Mouse (Mus musculus) midbrain, embryonic 12.5 days (tissue): ENCODE data around the gene Rundc1. TPM values are rescaled to one million over a fixed set of nuclear protein-coding genes. Genes with fewer than 3 reads are reported as not detected.
"Not testable (repeated sequence)": the region's sequence is repeated elsewhere in the genome, so short reads cannot be mapped to it uniquely, and the experiment has no call there.

Experiments used
- ATAC-seq: fragments of 200-750 bp; cut with Nextera tagmentation; 2 replicates; pipeline ENCODE4 v1.8.0; 2017; ENCODE audit warnings: low read depth, moderate TSS enrichment, moderate library complexity; ENCODE audit not compliant: low FRiP score
- H3K27ac ChIP-seq: fragments of 300-500 bp; sonication (generic); replicated peaks from 2 replicates; pipeline ENCODE4 v1.5.1; 2016; ENCODE audit warnings: mild to moderate bottlenecking
- H3K27me3 ChIP-seq: fragments of 300-500 bp; sonication (generic); 2 replicates; pipeline ENCODE4 v1.6.1; 2016; ENCODE audit warnings: mild to moderate bottlenecking
- H3K36me3 ChIP-seq: fragments of 300-500 bp; sonication (generic); 2 replicates; pipeline ENCODE4 v1.6.1; 2016
- H3K4me1 ChIP-seq: fragments of 300-500 bp; sonication (generic); 2 replicates; pipeline ENCODE4 v1.6.1; 2016
- H3K4me2 ChIP-seq: fragments of 300-500 bp; sonication (generic); replicated peaks from 2 replicates; pipeline ENCODE4 v1.6.1; 2016; ENCODE audit warnings: mild to moderate bottlenecking, moderate library complexity
- H3K4me3 ChIP-seq: fragments of 300-500 bp; sonication (generic); 2 replicates; pipeline ENCODE4 v1.5.1; 2016; ENCODE audit warnings: mild to moderate bottlenecking
- H3K9ac ChIP-seq: fragments of 300-500 bp; sonication (generic); replicated peaks from 2 replicates; pipeline ENCODE4 v1.6.1; 2016; ENCODE audit warnings: mild to moderate bottlenecking, moderate library complexity
- H3K9me3 ChIP-seq: fragments of 300-500 bp; sonication (generic); 2 replicates; pipeline ENCODE4 v1.6.1; 2016; ENCODE audit warnings: mild to moderate bottlenecking
- WGBS: fragments of 180-500 bp; shearing (Covaris S2); methylation state at CpG from one replicate; pipeline ENCODE4 v1.1.7; 2016; 5-methylcytosine and 5-hydroxymethylcytosine counted together
- polyA plus RNA-seq: library from polyadenylated mRNA; unstranded; fragments of >200 nt; fragmentation: Nextera tagmentation; extraction: Ambion mirVana; gene quantifications from 2 replicates; pipeline ENCODE4 v1.2.1, GENCODE M21; 2016

The Rundc1 gene
- polyA plus RNA-seq, 1 experiment from 2014 or later, result 30.2 TPM

DNA sequence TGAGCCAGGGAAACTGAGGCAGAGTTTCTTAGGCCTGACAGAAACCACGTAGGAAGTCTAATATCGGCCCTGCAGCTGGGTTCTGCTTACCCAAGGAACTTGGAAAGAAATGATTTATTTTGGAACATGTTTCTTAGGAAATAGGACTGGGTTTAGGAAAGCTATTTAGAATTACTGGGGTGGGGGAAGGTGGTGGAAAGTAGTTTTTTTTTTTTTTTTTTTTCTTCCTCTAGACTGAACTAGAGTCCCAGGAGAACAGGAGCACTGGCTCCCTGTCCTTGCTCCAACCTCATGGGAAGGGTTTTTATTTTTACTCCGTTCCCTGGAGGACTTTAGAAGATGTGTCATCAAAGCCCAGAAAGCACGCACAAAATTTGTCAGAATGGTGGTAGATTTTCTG is 44.3 kb downstream of the Rundc1 start:
- H3K4me1 ChIP-seq, result peaks cover 46% of the 10 kb centered on the region
- no peaks in the 10 kb centered on the region for H3K9me3 ChIP-seq
- peaks cover 3% of the 10 kb centered on the region; the same call in 1 of the 2 replicates for H3K27me3 ChIP-seq
- H3K4me3 ChIP-seq, result peak overlapping the region; percentile 78
- H3K9ac ChIP-seq, result peak overlapping the region; percentile 83
- WGBS, result 71% methylated on average over 4 of the region's 4 CpGs
- no peak overlapping the region for H3K27ac ChIP-seq
- peaks cover 12% of the 10 kb centered on the region for H3K36me3 ChIP-seq
- H3K4me2 ChIP-seq, result peak overlapping the region; percentile 76
- no peak for ATAC-seq

DNA sequence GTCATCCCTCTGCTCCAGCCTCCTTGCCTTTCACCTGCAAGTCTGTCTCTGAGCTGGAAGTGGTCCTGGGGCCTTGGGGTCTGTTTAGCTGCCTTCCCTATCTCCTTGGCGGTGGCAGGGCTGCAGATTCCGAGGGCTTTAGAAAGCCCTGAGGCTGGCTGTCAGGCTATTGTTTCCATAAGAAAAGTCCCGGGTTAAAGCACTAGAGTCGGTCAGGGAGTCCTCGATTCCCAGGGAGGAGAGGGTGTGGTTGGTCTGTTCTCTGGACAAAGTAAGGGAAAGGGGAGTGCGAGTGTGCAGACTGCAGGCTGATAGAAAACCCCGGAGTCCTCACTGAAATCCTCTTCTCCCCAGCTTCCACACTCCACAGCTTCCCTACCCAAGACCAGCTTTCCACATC is 45.3 kb downstream of the Rundc1 start:
- peaks cover 12% of the 10 kb centered on the region for H3K36me3 ChIP-seq
- H3K9ac ChIP-seq, result peak overlapping the region; percentile 31; the same call in 1 of the 2 replicates
- peaks cover 3% of the 10 kb centered on the region; the same call in 1 of the 2 replicates for H3K27me3 ChIP-seq
- peak overlapping the region; percentile 42 for H3K27ac ChIP-seq
- ATAC-seq, result no peak
- H3K9me3 ChIP-seq, result no peaks in the 10 kb centered on the region
- H3K4me2 ChIP-seq, result peak overlapping the region; percentile 45
- H3K4me3 ChIP-seq, result peak overlapping the region; percentile 17
- H3K4me1 ChIP-seq, result peaks cover 39% of the 10 kb centered on the region
- 14% methylated on average over 7 of the region's 7 CpGs for WGBS

DNA sequence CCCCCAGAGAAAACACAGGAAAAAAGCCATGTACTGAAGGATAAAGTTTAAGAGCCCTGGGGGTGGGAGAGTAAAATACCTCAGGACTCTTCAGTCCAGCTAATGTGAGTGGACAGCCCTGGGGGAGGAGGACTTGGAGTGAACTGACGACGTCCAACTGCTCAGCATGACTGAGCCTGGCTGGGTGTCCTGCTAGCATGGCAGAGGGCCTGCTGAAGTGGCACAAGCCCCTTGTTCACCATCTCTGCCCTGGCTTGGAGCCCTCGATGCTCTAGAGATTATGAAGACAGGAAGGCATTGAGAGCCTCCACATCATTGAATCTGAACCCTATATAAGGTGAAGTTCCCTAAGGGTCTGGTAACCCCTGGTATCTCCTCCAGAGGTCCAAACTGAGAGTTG is 47.0 kb downstream of the Rundc1 start:
- H3K27me3 ChIP-seq, result no peaks in the 10 kb centered on the region
- H3K9ac ChIP-seq, result no peak overlapping the region; the same call in 1 of the 2 replicates
- 83% methylated on average over 3 of the region's 3 CpGs for WGBS
- H3K27ac ChIP-seq, result 0 out of 2 replicates have a peak overlapping the region, but pooled peaks have one; percentile 4
- peaks cover 12% of the 10 kb centered on the region for H3K36me3 ChIP-seq
- H3K4me3 ChIP-seq, result no peak overlapping the region
- no peak for ATAC-seq
- H3K4me2 ChIP-seq, result no peak overlapping the region
- H3K9me3 ChIP-seq, result no peaks in the 10 kb centered on the region
- peaks cover 31% of the 10 kb centered on the region for H3K4me1 ChIP-seq

DNA sequence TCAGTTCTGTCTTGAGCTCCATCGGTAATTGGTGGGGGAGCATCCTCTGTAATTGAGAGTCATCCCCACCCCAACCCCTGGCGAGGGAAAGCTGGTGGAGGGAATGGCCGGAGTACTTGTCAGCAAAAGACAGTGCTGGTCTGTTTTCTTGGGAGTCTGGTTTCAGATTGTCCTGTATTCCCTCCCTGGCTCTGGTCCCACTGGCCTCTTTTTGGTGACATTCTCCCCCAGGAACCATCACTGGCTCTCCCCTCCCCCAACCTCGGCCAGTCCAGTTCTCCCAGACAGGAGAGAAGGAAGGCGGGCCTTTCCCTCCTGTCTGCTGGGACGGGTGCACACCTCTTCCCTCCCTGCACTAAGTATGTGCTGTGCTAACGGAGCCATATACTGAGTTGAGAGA is 47.5 kb downstream of the Rundc1 start:
- H3K4me2 ChIP-seq, result no peak overlapping the region
- no peak for ATAC-seq
- peaks cover 12% of the 10 kb centered on the region for H3K36me3 ChIP-seq
- peaks cover 31% of the 10 kb centered on the region for H3K4me1 ChIP-seq
- no peaks in the 10 kb centered on the region for H3K9me3 ChIP-seq
- H3K27me3 ChIP-seq, result no peaks in the 10 kb centered on the region
- H3K9ac ChIP-seq, result no peak overlapping the region; the same call in 1 of the 2 replicates
- WGBS, result 60% methylated on average over 7 of the region's 7 CpGs
- 0 out of 2 replicates have a peak overlapping the region, but pooled peaks have one; percentile 4 for H3K27ac ChIP-seq
- no peak overlapping the region for H3K4me3 ChIP-seq

DNA sequence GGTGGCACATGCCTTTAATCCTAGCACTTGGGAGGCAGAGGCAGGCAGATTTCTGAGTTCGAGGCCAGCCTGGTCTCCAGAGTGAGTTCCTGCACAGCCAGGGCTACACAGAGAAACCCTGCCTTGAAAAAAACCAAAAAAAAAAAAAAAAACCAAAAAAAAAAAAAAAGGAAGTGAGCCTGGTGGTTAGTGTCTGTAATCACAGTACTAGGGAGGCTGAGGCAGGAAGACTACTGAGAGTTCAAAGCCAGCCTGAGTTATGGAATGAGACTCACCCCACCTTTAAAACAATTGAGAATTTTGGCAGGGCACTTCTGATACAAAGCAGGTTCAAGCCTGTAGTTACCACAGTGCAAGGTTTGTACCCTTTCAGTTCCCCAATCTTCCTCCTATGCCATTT is 48.8 kb downstream of the Rundc1 start:
- 0 out of 2 replicates have a peak overlapping the region, but pooled peaks have one; percentile 15 for H3K27ac ChIP-seq
- H3K9ac ChIP-seq, H3K27me3 ChIP-seq, H3K4me3 ChIP-seq, H3K4me2 ChIP-seq, ATAC-seq, H3K9me3 ChIP-seq: not testable (repeated sequence)
- H3K36me3 ChIP-seq, result peaks cover 12% of the 10 kb centered on the region
- 88% methylated on average over 1 of the region's 1 CpGs for WGBS
- H3K4me1 ChIP-seq, result peaks cover 41% of the 10 kb centered on the region

DNA sequence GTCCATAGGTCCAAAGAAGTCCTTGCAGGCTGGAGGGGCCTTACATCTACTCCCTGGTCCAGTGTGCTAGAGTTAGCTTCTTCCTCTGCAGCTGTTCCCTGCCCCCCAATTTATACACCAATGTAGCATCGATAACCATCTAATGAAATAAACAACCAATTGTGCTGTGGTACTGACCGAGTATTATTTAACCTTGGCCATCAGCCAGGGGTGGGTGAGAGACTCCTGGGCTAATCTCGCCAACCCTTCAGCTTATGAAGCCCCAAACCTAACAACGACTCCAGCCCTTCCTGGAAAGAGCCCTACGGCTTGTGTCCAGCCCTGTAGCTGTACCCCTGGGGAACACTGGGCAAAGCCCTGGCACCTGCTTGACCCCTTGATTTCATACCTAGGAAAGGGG is 49.4 kb downstream of the Rundc1 start:
- no peak for ATAC-seq
- 80% methylated on average over 5 of the region's 5 CpGs for WGBS
- Histone ChIP-seq H3K4me2 (no peak overlapping the region), H3K9me3 (no peaks in the 10 kb centered on the region), H3K4me1 (peaks cover 43% of the 10 kb centered on the region), H3K27ac (0 out of 2 replicates have a peak overlapping the region, but pooled peaks have one; percentile 15), H3K36me3 (peaks cover 12% of the 10 kb centered on the region), H3K27me3 (no peaks in the 10 kb centered on the region), H3K9ac (no peak overlapping the region), H3K4me3 (no peak overlapping the region)

DNA sequence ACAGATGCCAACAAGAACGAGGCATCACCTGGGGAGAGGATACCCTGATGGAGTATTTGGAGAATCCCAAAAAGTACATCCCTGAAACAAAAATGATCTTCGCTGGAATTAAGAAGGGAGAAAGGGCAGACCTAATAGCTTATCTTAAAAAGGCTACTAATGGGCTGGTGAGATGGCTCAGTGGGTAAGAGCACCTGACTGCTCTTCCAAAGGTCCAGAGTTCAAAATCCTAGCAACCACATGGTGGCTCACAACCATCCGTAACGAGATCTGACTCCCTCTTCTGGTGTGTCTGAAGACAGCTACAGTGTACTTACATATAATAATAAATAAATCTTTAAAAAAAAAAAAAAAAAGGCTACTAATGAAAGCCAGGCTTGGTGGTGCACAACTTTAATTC is 51.5 kb downstream of the Rundc1 start:
- not testable (repeated sequence) for ATAC-seq, H3K9ac ChIP-seq, H3K27ac ChIP-seq, H3K27me3 ChIP-seq, H3K4me2 ChIP-seq, H3K9me3 ChIP-seq, H3K36me3 ChIP-seq, H3K4me3 ChIP-seq
- 93% methylated on average over 4 of the region's 4 CpGs for WGBS
- peaks cover 40% of the 10 kb centered on the region for H3K4me1 ChIP-seq

DNA sequence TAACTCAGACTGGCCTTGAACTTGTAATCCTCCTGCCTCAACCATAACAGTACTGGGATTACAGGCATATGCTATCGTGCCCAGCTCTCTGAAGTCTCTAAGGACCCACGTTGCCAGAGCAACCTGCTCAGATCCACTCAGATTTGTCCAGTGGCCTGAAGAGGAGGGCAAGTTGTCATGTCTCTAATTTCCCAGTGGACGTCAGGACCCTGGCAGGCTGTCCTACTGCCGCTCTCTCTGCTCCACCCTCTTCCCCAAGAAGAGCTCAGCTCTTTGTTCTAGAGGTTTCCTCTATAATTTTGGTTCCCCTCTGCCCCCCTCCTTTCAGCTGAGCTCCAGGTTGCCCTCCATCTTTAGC is 52.3 kb downstream of the Rundc1 start:
- H3K4me3 ChIP-seq, result no peak overlapping the region
- no peak overlapping the region for H3K9ac ChIP-seq
- peak; percentile 70 for ATAC-seq

DNA sequence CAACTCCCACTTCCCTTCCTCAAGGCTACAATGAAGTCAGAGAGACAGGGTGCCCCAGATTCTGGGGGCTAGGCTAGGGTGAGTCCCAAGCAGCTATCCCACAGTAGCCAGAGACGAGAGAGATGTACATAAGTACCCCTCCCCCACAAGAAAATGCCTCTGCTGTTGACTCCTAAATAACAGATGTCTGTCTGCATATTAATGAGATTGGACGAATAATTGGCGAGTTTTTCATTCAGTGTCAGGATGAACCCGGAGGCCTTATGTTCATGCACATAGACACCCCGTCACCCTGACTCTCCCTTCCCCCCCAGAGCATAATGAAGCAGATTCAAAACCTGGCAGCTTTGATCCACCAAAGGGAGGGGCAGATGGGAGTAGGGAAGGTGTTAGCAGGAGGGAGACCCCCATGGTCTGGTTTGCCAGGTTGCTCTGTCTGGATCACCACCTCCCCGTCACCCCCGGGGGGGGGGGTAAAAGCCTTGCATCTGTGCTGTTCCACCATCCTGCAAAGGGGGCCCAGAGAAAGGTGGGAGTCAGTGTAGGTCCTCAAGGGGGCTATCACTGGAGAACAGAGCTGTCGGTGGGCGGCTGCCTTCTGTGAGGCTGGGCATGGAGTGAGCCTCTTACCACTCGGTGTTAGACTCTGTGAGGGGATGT is 52.8 kb downstream of the Rundc1 start:
- H3K9ac ChIP-seq, result no peak overlapping the region
- H3K27ac ChIP-seq, result peak overlapping the region; percentile 92
- no peaks in the 10 kb centered on the region for H3K27me3 ChIP-seq
- ATAC-seq, result peak; percentile 81
- no peaks in the 10 kb centered on the region for H3K9me3 ChIP-seq
- 28% methylated on average over 10 of the region's 10 CpGs for WGBS
- no peak overlapping the region for H3K4me3 ChIP-seq
- H3K4me1 ChIP-seq, result peaks cover 40% of the 10 kb centered on the region
- H3K36me3 ChIP-seq, result no peaks in the 10 kb centered on the region
- H3K4me2 ChIP-seq, result peak overlapping the region; percentile 22

More for the DNA sequence above, 52.3 kb downstream of the Rundc1 start:
- no peaks in the 10 kb centered on the region for H3K36me3 ChIP-seq
- H3K4me2 ChIP-seq, result peak overlapping the region; percentile 12; the same call in 1 of the 2 replicates
- H3K27me3 ChIP-seq, result no peaks in the 10 kb centered on the region
- H3K4me1 ChIP-seq, result peaks cover 40% of the 10 kb centered on the region
- no peaks in the 10 kb centered on the region for H3K9me3 ChIP-seq
- H3K27ac ChIP-seq, result peak overlapping the region; percentile 92
- 13% methylated on average over 4 of the region's 4 CpGs for WGBS

DNA sequence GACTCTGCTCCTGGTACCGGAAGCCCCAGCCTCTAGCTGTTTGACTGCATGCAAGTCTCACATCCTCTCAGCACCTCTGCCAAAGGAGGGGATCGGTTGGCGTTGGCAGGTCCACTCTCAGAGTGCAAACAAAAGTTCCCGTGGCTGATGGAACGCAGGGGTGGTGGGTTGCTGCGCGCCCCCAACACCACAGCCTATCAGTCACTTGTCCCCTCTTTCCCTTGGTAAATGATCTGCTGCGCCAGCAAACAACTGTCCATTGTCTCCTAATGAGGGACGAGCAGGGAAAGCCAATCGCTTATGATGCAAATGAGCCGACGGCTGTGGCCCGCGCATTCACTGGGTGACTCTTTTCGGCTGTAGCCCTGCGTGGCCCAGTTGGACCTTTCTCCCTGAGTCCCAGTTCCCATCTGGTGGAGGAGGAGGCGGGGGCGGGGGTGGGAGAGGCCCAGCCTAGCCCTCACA is 54.3 kb downstream of the Rundc1 start:
- Histone ChIP-seq H3K4me2 (peak overlapping the region; percentile 44), H3K4me1 (peaks cover 50% of the 10 kb centered on the region), H3K36me3 (no peaks in the 10 kb centered on the region), H3K9me3 (no peaks in the 10 kb centered on the region), H3K9ac (peak overlapping the region; percentile 29), H3K4me3 (peak overlapping the region; percentile 27), H3K27me3 (no peaks in the 10 kb centered on the region), H3K27ac (peak overlapping the region; percentile 92)
- 4% methylated on average over 18 of the region's 18 CpGs for WGBS
- peak; percentile 77 for ATAC-seq

DNA sequence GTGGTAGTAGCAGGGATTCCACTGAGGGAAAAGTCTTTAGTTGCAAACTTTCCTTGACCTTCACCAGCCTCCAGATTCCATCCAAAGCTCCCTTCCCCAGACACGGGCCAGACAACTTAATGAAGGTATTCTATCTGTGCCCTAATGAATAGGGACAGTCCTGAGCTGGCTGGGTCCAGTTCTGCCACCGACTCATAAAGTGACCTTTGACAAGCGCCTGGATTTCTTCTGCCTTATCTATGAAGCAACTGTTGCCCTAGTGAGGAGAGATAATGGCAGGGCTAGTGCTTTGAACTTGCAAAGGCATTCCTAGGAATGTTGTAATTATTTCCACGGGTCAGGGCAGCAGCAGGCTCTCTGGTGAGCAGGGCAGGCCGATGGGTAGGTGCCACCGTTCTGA is 56.0 kb downstream of the Rundc1 start:
- H3K4me3 ChIP-seq, result no peak overlapping the region
- H3K27ac ChIP-seq, result no peak overlapping the region
- no peak overlapping the region for H3K4me2 ChIP-seq
- no peaks in the 10 kb centered on the region for H3K27me3 ChIP-seq
- 69% methylated on average over 6 of the region's 6 CpGs for WGBS
- no peaks in the 10 kb centered on the region for H3K36me3 ChIP-seq
- H3K9me3 ChIP-seq, result no peaks in the 10 kb centered on the region
- ATAC-seq, result no peak
- peaks cover 56% of the 10 kb centered on the region for H3K4me1 ChIP-seq
- H3K9ac ChIP-seq, result no peak overlapping the region

DNA sequence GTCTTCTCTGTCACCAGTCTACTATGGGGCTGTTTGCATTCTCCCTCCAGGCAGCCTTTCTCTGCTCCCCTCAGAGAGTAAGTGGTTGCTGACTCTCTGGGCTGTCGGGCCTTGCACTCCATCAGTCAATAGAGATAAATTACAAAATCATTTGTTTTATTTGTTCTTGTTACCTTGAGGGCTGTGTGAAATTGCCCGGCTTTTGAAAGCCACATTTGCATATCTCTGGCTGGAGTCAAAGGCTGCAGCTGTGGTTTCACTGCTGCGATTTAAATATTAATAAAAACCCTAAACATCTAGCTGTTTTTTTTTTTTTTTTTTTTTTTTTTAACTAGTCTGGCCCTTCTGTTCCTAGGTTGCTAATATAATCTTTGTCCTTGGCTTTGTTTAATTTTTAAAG is 58.9 kb downstream of the Rundc1 start:
- Histone ChIP-seq H3K9me3 (no peaks in the 10 kb centered on the region), H3K4me2 (no peak overlapping the region), H3K9ac (no peak overlapping the region), H3K27ac (peak overlapping the region; percentile 82), H3K4me1 (peaks cover 42% of the 10 kb centered on the region), H3K36me3 (peaks cover 10% of the 10 kb centered on the region; the same call in 1 of the 2 replicates), H3K4me3 (no peak overlapping the region), H3K27me3 (no peaks in the 10 kb centered on the region)
- no peak for ATAC-seq
- 33% methylated on average over 3 of the region's 3 CpGs for WGBS
